Mouse (Mus musculus) urinary bladder, postnatal 0 days (tissue): ENCODE results near the gene Krtap9-1. TPM values are rescaled to one million over a fixed set of nuclear protein-coding genes. Genes with fewer than 3 reads are reported as not detected.

Experiments
- polyA plus RNA-seq: library from polyadenylated mRNA; unstranded; fragments of >200 nt; fragmentation: Nextera tagmentation; extraction: Ambion mirVana; gene quantifications from 2 replicates; pipeline ENCODE4 v1.2.1, GENCODE M21; 2015

Gene Krtap9-1
- not detected in 2 replicates for polyA plus RNA-seq

GRCm38 (mm10) chr11:99873089-99873488, at the start of gene Krtap9-1:
TSS of gene Krtap9-1 (plus strand) at chr11:99873389.

GRCm38 (mm10) chr11:99837966-99838365, 35.2 kb upstream of the Krtap9-1 start, which contains the start of gene 2300003K06Rik:
TSS of gene 2300003K06Rik (minus strand) at chr11:99838066.

GRCm38 (mm10) chr11:99851508-99851907, 21.7 kb upstream of the Krtap9-1 start, which contains the start of gene Krtap4-16:
TSS of gene Krtap4-16 (minus strand) at chr11:99851608.

GRCm38 (mm10) chr11:99857617-99858016, 15.6 kb upstream of the Krtap9-1 start, which contains the start of gene Gm11568:
TSS of gene Gm11568 (plus strand) at chr11:99857917.

GRCm38 (mm10) chr11:99864176-99864575, 9.0 kb upstream of the Krtap9-1 start, which contains the start of gene Gm11559:
TSS of gene Gm11559 (plus strand) at chr11:99864476.

GRCm38 (mm10) chr11:99878887-99879286, 5.7 kb downstream of the Krtap9-1 start, which contains the start of gene Gm11567:
TSS of gene Gm11567 (plus strand) at chr11:99879187.

GRCm38 (mm10) chr11:99907620-99908019, 34.4 kb downstream of the Krtap9-1 start, which contains the start of gene Krtap31-1:
TSS of gene Krtap31-1 (plus strand) at chr11:99907920.

GRCm38 (mm10) chr11:99914451-99914850, 41.3 kb downstream of the Krtap9-1 start, which contains the start of gene Gm11565:
TSS of gene Gm11565 (plus strand) at chr11:99914751.

Other genes with a start within 250 kb of the Krtap9-1 start
- not detected in 2 replicates for gene Krtap4-1, start 245.2 kb upstream of the Krtap9-1 start, polyA plus RNA-seq
- not detected in 2 replicates for gene Krtap4-2, start 238.3 kb upstream of the Krtap9-1 start, polyA plus RNA-seq
- gene Krtap4-7, start 229.3 kb upstream of the Krtap9-1 start, polyA plus RNA-seq, result not detected in 2 replicates
- not detected in 2 replicates for gene Gm11555, start 223.2 kb upstream of the Krtap9-1 start, polyA plus RNA-seq
- gene Gm11563, start 214.4 kb upstream of the Krtap9-1 start, polyA plus RNA-seq, result not detected in 2 replicates
- not detected in 2 replicates for gene Krtap4-6, start 207.4 kb upstream of the Krtap9-1 start, polyA plus RNA-seq
- gene Gm14190, start 182.6 kb upstream of the Krtap9-1 start, polyA plus RNA-seq, result not detected in 2 replicates
- gene Gm14180, start 139.1 kb upstream of the Krtap9-1 start, polyA plus RNA-seq, result not detected in 2 replicates
- gene Gm11595, start 100.5 kb upstream of the Krtap9-1 start, polyA plus RNA-seq, result not detected in 2 replicates
- gene Krtap4-8, start 92.7 kb upstream of the Krtap9-1 start, polyA plus RNA-seq, result not detected in 2 replicates
- not detected in 2 replicates for gene Krtap4-9, start 88.2 kb upstream of the Krtap9-1 start, polyA plus RNA-seq
- not detected in 2 replicates for gene Gm11596, start 79.9 kb upstream of the Krtap9-1 start, polyA plus RNA-seq
- not detected in 2 replicates for gene Gm11569, start 74.5 kb upstream of the Krtap9-1 start, polyA plus RNA-seq
- not detected in 2 replicates for gene Gm11554, start 68.9 kb upstream of the Krtap9-1 start, polyA plus RNA-seq
- not detected in 2 replicates for gene Krtap4-13, start 63.5 kb upstream of the Krtap9-1 start, polyA plus RNA-seq
- gene Gm11564, start 57.7 kb upstream of the Krtap9-1 start, polyA plus RNA-seq, result not detected in 2 replicates
- gene 2300003K06Rik, start 35.3 kb upstream of the Krtap9-1 start, polyA plus RNA-seq, result not detected in 2 replicates
- not detected in 2 replicates for gene Krtap4-16, start 21.8 kb upstream of the Krtap9-1 start, polyA plus RNA-seq
- not detected in 2 replicates for gene Gm11568, start 15.5 kb upstream of the Krtap9-1 start, polyA plus RNA-seq
- gene Gm11559, start 8.9 kb upstream of the Krtap9-1 start, polyA plus RNA-seq, result not detected in 2 replicates
- not detected in 2 replicates for gene Gm11567, start 5.8 kb downstream of the Krtap9-1 start, polyA plus RNA-seq
- gene Krtap31-1, start 34.5 kb downstream of the Krtap9-1 start, polyA plus RNA-seq, result not detected in 2 replicates
- gene Gm11565, start 41.4 kb downstream of the Krtap9-1 start, polyA plus RNA-seq, result not detected in 2 replicates
- gene Krtap31-2, start 62.9 kb downstream of the Krtap9-1 start, polyA plus RNA-seq, result not detected in 2 replicates
- gene Krtap9-5, start 75.1 kb downstream of the Krtap9-1 start, polyA plus RNA-seq, result not detected in 2 replicates
- not detected in 2 replicates for gene Krtap29-1, start 105.7 kb downstream of the Krtap9-1 start, polyA plus RNA-seq
- gene Krtap16-1, start 113.2 kb downstream of the Krtap9-1 start, polyA plus RNA-seq, result not detected in 2 replicates
- not detected in 2 replicates for gene Krtap17-1, start 120.6 kb downstream of the Krtap9-1 start, polyA plus RNA-seq
- 0.12 TPM in 1 of 2 replicates, not detected in the other for gene Krt33a, start 142.8 kb downstream of the Krtap9-1 start, polyA plus RNA-seq
- gene Krt33b, start 156.5 kb downstream of the Krtap9-1 start, polyA plus RNA-seq, result 0.07 TPM in 1 of 2 replicates, not detected in the other
- not detected in 2 replicates for gene Krt34, start 168.2 kb downstream of the Krtap9-1 start, polyA plus RNA-seq
- gene Krt31, start 177.2 kb downstream of the Krtap9-1 start, polyA plus RNA-seq, result not detected in 2 replicates
- not detected in 2 replicates for gene Krt32, start 214.8 kb downstream of the Krtap9-1 start, polyA plus RNA-seq
- gene Krt35, start 222.9 kb downstream of the Krtap9-1 start, polyA plus RNA-seq, result not detected in 2 replicates
- 0.10 and 0.16 TPM in 2 replicates for gene Krt36, start 232.2 kb downstream of the Krtap9-1 start, polyA plus RNA-seq
- 1.4 and 1.9 TPM in 2 replicates for gene Krt13, start 248.2 kb downstream of the Krtap9-1 start, polyA plus RNA-seq